Mouse (Mus musculus): Measurements from ENCODE around the gene Nkx6-2. TPM values are rescaled to one million over a fixed set of nuclear protein-coding genes. Genes with fewer than 3 reads are reported as not detected.

Gene Nkx6-2
- total RNA-seq, 2 experiments from 2014 or later: 0.39 to 0.75 TPM

DNA sequence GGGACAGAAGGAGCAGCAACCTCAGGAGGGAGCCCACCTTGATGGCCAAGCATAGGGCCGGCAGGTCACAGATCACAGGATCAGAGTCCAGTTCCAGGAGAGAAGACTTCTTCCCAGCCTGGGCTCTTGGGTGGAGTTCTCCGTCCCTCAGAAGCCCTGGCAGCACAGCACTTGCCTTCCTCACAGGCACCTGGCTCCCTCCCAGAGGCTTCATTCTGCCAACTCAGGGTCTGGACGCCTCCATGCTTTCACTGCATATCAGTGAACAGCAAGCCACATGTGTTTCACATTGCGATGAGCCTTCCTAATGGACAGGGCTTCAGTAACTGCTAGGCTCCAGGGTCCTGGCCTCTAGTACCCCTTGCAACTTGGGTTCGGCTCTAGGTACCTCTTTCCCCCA, 46.3 kb downstream of the Nkx6-2 start:
- DNase-seq (ENCODE audit: extremely low spot score in 1 of 2, low spot score in 2 of 2): no peak
- intact Hi-C loops (cut with DNase I): no loop called here

DNA sequence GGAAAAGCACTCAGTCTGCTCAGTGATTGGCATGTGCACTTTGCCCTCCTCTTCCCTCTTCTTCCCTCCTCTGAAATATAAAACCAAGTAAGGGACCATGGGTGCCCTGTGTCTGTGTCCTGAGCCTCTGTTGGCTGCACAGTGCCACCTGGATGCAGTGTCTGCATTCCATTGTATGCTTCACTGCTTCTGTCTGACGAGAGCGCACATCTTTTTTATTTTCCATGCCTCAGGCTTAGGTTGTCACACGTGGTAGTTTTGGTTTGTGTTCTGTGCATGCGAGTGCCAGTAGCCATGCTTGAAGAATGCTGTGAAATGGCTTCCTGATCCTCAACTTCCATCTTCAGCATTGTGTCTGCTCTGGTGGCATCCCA, 51.2 kb downstream of the Nkx6-2 start:
- intact Hi-C loops (cut with DNase I): no loop called here
- DNase-seq (ENCODE audit: extremely low spot score in 1 of 2, low spot score in 2 of 2): no peak

DNA sequence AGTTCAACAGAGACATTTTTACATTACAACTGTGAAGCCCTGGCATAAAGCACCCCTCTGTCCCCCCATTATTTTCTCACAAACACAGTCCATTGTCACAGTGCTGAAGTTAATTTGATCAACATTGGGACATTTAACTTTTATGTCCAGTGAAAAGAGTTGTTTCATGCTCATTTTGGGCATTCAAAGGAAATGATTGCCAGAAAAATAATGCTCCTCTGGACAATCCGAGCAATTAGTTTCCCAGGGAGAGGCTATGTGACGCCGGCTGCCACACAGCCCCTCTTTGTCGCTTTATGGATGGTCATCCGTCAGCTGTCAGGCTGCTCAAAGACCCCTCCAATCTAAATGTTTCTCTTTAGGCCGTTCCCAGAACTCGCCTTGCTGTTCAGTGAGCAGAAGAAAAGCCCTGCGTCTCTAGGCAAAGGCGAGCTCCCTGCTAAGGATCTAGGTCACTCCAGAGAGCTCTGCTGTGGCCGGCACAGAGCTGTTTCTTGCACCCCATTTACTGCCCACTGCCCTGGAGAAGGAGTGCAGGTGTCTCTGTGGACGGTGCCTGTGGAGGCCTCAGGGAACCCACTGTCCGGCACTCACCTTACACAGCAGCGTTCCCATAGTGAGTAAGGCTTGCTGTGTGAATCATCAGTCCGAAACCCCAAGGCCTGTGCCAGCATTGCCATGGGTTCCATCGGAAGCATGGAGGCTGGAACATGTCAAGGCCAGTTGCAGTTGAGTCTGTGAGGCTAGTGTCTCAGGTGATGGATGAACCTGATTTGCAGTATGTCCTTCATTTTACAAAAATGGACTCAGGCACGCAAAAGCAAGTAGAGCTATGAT, 51.8 kb downstream of the Nkx6-2 start:
- intact Hi-C loops (cut with DNase I): no loop called here

More for the DNA sequence above, 51.8 kb downstream of the Nkx6-2 start:
- DNase-seq (ENCODE audit: extremely low spot score in 1 of 2, low spot score in 2 of 2): no peak

Other genes with a start within 250 kb of the Nkx6-2 start
- 10 to 100 TPM; 43.3 to 44.4 TPM for gene Inpp5a, start 193.7 kb downstream of the Nkx6-2 start, total RNA-seq (2021)
- gene Cfap46, start 101.0 kb upstream of the Nkx6-2 start, total RNA-seq (2021): 1 to 10 TPM; 1.9 to 2.2 TPM